Mouse (Mus musculus) spleen, adult 2 months (tissue): Measurements from ENCODE around the gene Klhl29. TPM values are rescaled to one million over a fixed set of nuclear protein-coding genes. Genes with fewer than 3 reads are reported as not detected.

ENCODE experiments used
- DNase-seq, 2 experiments: peaks; one replicate each; pipeline versions ENCODE4 v3.0.0 to v3.0.0-alpha.2; 2012 to 2021; ENCODE audit warnings: low spot score in 2 of 2, low read depth in 1 of 2
- H3K27ac ChIP-seq: fragments of 200-500 bp; 2 replicates; pipeline ENCODE4 v1.5.1; 2012; ENCODE audit warnings: low read length, inconsistent platforms; ENCODE audit not compliant: insufficient read depth
- H3K27me3 ChIP-seq: fragments of 200-500 bp; 2 replicates; pipeline ENCODE4 v1.6.1; 2012; ENCODE audit warnings: mild to moderate bottlenecking, moderate library complexity, low read length, inconsistent platforms; ENCODE audit not compliant: control insufficient read depth, insufficient read depth
- H3K36me3 ChIP-seq: fragments of 200-500 bp; 2 replicates; pipeline ENCODE4 v1.6.1; 2012; ENCODE audit warnings: mild to moderate bottlenecking, low read length, inconsistent platforms; ENCODE audit not compliant: control insufficient read depth, insufficient read depth
- H3K4me1 ChIP-seq: fragments of 200-500 bp; 2 replicates; pipeline ENCODE4 v1.6.1; 2011; ENCODE audit warnings: inconsistent platforms; ENCODE audit not compliant: control insufficient read depth, insufficient read depth, insufficient read length
- H3K4me3 ChIP-seq: fragments of 200-500 bp; 2 replicates; pipeline ENCODE4 v1.5.1; 2011; ENCODE audit warnings: mild to moderate bottlenecking, inconsistent platforms; ENCODE audit not compliant: insufficient read depth, insufficient read length; ENCODE audit errors: extremely low read depth
- CTCF ChIP-seq: fragments of 200-500 bp; IDR thresholded peaks from 2 replicates; pipeline ENCODE4 v1.5.1; 2011; ENCODE audit warnings: mild to moderate bottlenecking, inconsistent platforms; ENCODE audit not compliant: insufficient read depth, insufficient read length, insufficient replicate concordance; ENCODE audit errors: extremely low read depth
- POLR2A ChIP-seq: fragments of 200-500 bp; IDR thresholded peaks from 2 replicates; pipeline ENCODE4 v1.6.1; 2011; ENCODE audit warnings: low read depth, low read length, inconsistent platforms
- WGBS: fragments of 180-500 bp; shearing (Covaris S2); methylation state at CpG from one replicate; pipeline ENCODE4 v1.1.7; 2018; 5-methylcytosine and 5-hydroxymethylcytosine counted together
- polyA plus RNA-seq: library from polyadenylated mRNA; depleted of rRNA; stranded (reverse); fragments of >200 nt; gene quantifications from 2 replicates; pipeline ENCODE4 v1.2.3, GENCODE M21; 2012

The Klhl29 gene
- polyA plus RNA-seq, 1 experiment: 6.4 TPM

- H3K4me3 ChIP-seq: no peak overlapping the region
- TF ChIP-seq POLR2A (no peak), CTCF (no peak)
- 98% methylated on average over 5 of the region's 5 CpGs for WGBS
- no peaks in the 10 kb centered on the region for H3K27me3 ChIP-seq
- H3K4me1 ChIP-seq: no peaks in the 10 kb centered on the region
- no peaks in the 10 kb centered on the region for H3K36me3 ChIP-seq
- DNase-seq: no peak
- no peak overlapping the region for H3K27ac ChIP-seq
These were observed 290.8 kb downstream of the Klhl29 start for GRCm38 (mm10) chr12:5084714-5085113.

DNA sequence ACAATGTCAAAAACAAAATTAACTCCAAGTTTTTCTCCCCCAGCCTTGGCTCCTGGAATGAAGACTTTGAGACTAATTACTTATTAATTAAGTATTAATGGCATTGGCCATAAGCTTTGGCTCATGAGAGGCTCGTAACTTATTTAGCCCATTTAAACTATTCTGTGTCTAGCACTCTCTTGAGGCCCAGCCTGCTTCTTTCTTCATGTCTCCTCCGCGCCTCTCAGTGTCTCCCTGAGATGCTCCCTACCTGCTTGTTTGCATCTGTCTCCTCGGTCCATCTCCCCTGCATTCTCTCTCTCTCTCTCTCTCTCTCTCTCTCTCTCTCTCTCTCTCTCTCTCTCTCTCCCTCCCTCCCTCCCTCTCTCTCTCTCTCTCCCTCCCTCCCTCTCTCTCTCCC lies 294.0 kb downstream of the Klhl29 start:
- H3K4me1 ChIP-seq: no peaks in the 10 kb centered on the region
- DNase-seq: no peak
- WGBS: 92% methylated on average over 4 of the region's 4 CpGs
- no peak overlapping the region for H3K27ac ChIP-seq
- H3K4me3 ChIP-seq: no peak overlapping the region
- no peaks in the 10 kb centered on the region for H3K36me3 ChIP-seq
- TF ChIP-seq CTCF: no peak
- no peak for TF ChIP-seq POLR2A
- H3K27me3 ChIP-seq: no peaks in the 10 kb centered on the region

DNA sequence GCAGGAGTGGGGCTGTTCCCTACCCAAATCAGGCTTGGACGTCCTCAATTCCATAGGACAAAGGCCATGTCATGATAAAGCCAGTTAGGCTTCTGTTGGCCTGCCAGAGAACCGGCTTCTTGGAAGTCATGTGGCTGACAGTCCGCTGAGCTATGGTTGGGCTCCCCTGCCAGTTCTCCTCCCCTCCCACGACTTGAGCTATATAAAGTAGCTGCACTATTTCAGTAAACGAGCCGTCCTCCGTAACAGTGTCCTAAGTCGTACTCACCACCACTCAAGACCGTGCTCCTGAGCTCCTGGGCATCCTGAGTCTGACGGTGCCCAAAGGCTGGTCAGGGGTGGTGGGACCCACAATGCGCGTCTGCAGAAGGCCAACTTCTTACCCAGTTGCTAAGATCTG lies 302.3 kb downstream of the Klhl29 start:
- H3K4me1 ChIP-seq: no peaks in the 10 kb centered on the region
- H3K4me3 ChIP-seq: no peak overlapping the region
- DNase-seq: no peak
- no peaks in the 10 kb centered on the region for H3K36me3 ChIP-seq
- no peak for TF ChIP-seq POLR2A
- TF ChIP-seq CTCF: no peak
- WGBS: 84% methylated on average over 12 of the region's 12 CpGs
- H3K27me3 ChIP-seq: no peaks in the 10 kb centered on the region
- H3K27ac ChIP-seq: no peak overlapping the region

- Histone ChIP-seq H3K36me3 (no peaks in the 10 kb centered on the region), H3K4me1 (no peaks in the 10 kb centered on the region), H3K27ac (no peak overlapping the region), H3K27me3 (no peaks in the 10 kb centered on the region), H3K4me3 (no peak overlapping the region)
- DNase-seq: no peak
- WGBS: 82% methylated on average over 3 of the region's 3 CpGs
- TF ChIP-seq POLR2A (no peak), CTCF (no peak)
These were observed 305.4 kb downstream of the Klhl29 start for GRCm38 (mm10) chr12:5070131-5070530.

DNA sequence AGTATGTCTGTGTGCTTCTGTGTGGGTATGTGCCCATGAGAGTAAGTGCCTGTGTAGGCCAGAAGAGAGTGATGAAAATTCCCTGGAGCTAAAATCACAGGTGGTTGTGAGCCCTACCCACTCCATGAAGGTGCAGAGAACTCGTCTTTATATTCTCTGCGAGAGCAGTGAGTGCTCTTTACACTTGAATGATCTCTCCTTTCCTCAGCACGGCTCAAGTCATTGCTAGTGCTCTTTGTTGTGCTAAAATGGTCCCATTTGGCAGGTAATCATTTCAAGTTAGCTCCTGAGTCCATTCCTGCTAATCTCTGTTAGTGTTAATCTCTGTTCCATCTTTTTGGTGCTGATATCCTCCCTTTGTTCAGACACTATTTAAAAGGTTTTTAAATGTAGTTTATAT lies 307.9 kb downstream of the Klhl29 start:
- H3K27me3 ChIP-seq: no peaks in the 10 kb centered on the region
- H3K4me3 ChIP-seq: no peak overlapping the region
- DNase-seq: no peak
- H3K36me3 ChIP-seq: no peaks in the 10 kb centered on the region
- WGBS: 54% methylated on average over 3 of the region's 3 CpGs
- TF ChIP-seq CTCF: no peak
- no peak for TF ChIP-seq POLR2A
- H3K27ac ChIP-seq: no peak overlapping the region
- H3K4me1 ChIP-seq: no peaks in the 10 kb centered on the region

DNA sequence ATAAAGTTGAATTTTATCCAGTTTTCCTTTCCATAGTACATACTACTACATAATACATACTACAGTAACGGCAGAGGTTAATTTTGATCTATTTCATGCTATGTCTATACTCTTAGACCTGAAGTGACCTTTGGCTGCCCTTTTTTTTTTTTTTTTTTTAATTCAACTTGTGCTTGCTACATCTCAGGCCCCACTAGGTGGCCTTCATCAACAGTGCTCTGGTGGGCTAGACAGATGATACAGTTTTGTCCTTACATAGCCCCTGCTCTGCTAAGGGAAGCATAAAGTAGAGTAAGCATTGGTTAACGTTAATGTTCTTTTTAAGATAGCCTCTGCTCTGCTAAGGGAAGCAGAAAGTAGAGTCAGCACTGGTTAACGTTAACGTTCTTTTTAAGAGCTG lies 327.4 kb downstream of the Klhl29 start:
- no peak for TF ChIP-seq CTCF
- TF ChIP-seq POLR2A: no peak
- DNase-seq: no peak
- Histone ChIP-seq H3K27me3 (no peaks in the 10 kb centered on the region), H3K36me3 (peaks cover 6% of the 10 kb centered on the region), H3K4me1 (no peaks in the 10 kb centered on the region), H3K4me3 (no peak overlapping the region), H3K27ac (no peak overlapping the region)
- 95% methylated on average over 4 of the region's 4 CpGs for WGBS

DNA sequence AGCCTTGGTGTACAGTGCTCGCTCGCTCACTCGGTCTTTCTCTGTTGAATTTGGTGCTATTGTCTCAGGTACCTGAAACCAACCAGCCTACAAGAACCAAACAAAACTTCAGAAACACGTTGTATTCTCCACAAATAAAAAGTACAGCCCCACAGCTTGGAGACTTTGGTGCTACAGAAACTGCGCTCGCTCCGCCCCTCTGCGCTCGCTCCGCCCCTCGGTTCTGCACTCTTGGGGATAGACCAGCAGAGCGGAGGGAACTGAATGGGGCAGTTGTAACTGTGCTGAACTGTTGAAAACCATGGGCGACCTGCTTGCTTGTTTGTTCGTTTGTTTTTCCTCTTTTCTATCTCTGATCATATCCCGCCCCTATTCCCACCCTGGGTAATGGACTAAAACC lies 331.3 kb downstream of the Klhl29 start:
- 94% methylated on average over 15 of the region's 15 CpGs for WGBS
- H3K27ac ChIP-seq: no peak overlapping the region
- DNase-seq: no peak
- no peak overlapping the region for H3K4me3 ChIP-seq
- no peak for TF ChIP-seq POLR2A
- no peak for TF ChIP-seq CTCF
- H3K27me3 ChIP-seq: no peaks in the 10 kb centered on the region
- no peaks in the 10 kb centered on the region for H3K4me1 ChIP-seq
- peaks cover 9% of the 10 kb centered on the region for H3K36me3 ChIP-seq
